ENCODE assay signal across 8 mouse cellular contexts in the genomic region with DNA sequence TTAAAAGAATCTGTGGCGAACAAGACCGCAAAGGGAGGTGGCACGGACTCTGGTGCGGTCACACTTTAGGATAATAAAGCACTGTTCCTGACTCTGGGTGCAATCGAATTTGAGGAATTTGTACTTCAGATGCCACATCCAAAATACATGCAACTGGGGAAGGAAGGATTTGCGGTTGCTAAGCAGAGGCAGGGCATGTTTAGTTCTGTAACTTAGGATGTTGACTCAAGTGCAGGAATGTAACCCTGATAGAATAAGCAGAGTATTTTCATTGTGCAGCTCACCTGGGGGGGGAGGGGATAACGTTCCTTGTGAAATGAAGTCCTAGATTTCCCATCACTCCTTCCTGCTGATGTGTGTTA. TPM values are rescaled to one million over a fixed set of nuclear protein-coding genes. Genes with fewer than 3 reads are reported as not detected.
DNase-seq lines count a peak whose midpoint lies in the region; ATAC-seq lines count a peak whose summit lies in the region.

No protein-coding gene starts in this region.

- H3K9ac ChIP-seq in heart, embryonic 16.5 days (ENCODE audit: low read length): peak overlapping the region; percentile 91
- H3K9ac ChIP-seq in hindbrain, embryonic 15.5 days: peak overlapping the region; percentile 67
- H3K9ac ChIP-seq in midbrain, embryonic 12.5 days (replicated peaks): peak overlapping the region; percentile 82

- peaks cover 36% of the 10 kb centered on the region for H3K4me1 ChIP-seq in heart, embryonic 16.5 days (ENCODE audit: control insufficient read depth, insufficient read depth, low read length)
- H3K4me1 ChIP-seq in hindbrain, embryonic 15.5 days (replicated peaks): peaks cover 45% of the 10 kb centered on the region
- H3K4me1 ChIP-seq in midbrain, embryonic 12.5 days: peaks cover 54% of the 10 kb centered on the region

- H3K27ac ChIP-seq in heart, embryonic 16.5 days (ENCODE audit: low read length): peak overlapping the region; percentile 96
- peak overlapping the region; percentile 89 for H3K27ac ChIP-seq in hindbrain, embryonic 15.5 days (replicated peaks)
- peak overlapping the region; percentile 93 for H3K27ac ChIP-seq in midbrain, embryonic 12.5 days (replicated peaks)

- intact Hi-C loops in left cerebral cortex, postnatal 4 days (cut with DNase I): no loop called here

- WGBS in heart, embryonic 16.5 days: 3% methylated on average over 7 of the region's 7 CpGs
- under 1% methylated on average over 7 of the region's 7 CpGs for WGBS in hindbrain, embryonic 15.5 days
- WGBS in midbrain, embryonic 12.5 days: 2% methylated on average over 7 of the region's 7 CpGs

- peak; percentile 3; the same call in 1 of the 2 replicates for ATAC-seq in heart, embryonic 16.5 days (replicated peaks; ENCODE audit: extremely low read depth, insufficient read depth, low FRiP score)
- no peak for ATAC-seq in hindbrain, embryonic 15.5 days (ENCODE audit: low FRiP score, low read depth)
- no peak for ATAC-seq in midbrain, embryonic 12.5 days (ENCODE audit: low FRiP score, low read depth)

- DNase-seq in heart, adult 11 months: no peak
- DNase-seq in Muller cell, postnatal 12 days (ENCODE audit: inconsistent ontology term): peak; percentile 75
- DNase-seq in layer of hippocampus, postnatal 36 days: no peak
- no peak for DNase-seq in urinary bladder, postnatal 10 days (ENCODE audit: low spot score)
- no peak for DNase-seq in left cerebral cortex, postnatal 4 days

- H3K27me3 ChIP-seq in heart, embryonic 16.5 days (ENCODE audit: control insufficient read depth, insufficient read depth, low read length): no peaks in the 10 kb centered on the region
- no peaks in the 10 kb centered on the region for H3K27me3 ChIP-seq in hindbrain, embryonic 15.5 days
- no peaks in the 10 kb centered on the region for H3K27me3 ChIP-seq in midbrain, embryonic 12.5 days

- H3K9me3 ChIP-seq in heart, embryonic 16.5 days (replicated peaks; ENCODE audit: control insufficient read depth, low read length): no peaks in the 10 kb centered on the region
- no peaks in the 10 kb centered on the region for H3K9me3 ChIP-seq in hindbrain, embryonic 15.5 days
- H3K9me3 ChIP-seq in midbrain, embryonic 12.5 days: no peaks in the 10 kb centered on the region

- peak overlapping the region; percentile 94 for H3K4me2 ChIP-seq in heart, embryonic 16.5 days (ENCODE audit: low read depth, low read length)
- H3K4me2 ChIP-seq in hindbrain, embryonic 15.5 days: peak overlapping the region; percentile 93
- H3K4me2 ChIP-seq in midbrain, embryonic 12.5 days (replicated peaks): peak overlapping the region; percentile 83

- peak overlapping the region; percentile 66 for H3K4me3 ChIP-seq in heart, embryonic 16.5 days (ENCODE audit: low read length)
- peak overlapping the region; percentile 63 for H3K4me3 ChIP-seq in hindbrain, embryonic 15.5 days
- peak overlapping the region; percentile 75 for H3K4me3 ChIP-seq in midbrain, embryonic 12.5 days

- no peaks in the 10 kb centered on the region for H3K36me3 ChIP-seq in heart, embryonic 16.5 days (ENCODE audit: control insufficient read depth, insufficient read depth)
- no peaks in the 10 kb centered on the region for H3K36me3 ChIP-seq in hindbrain, embryonic 15.5 days
- no peaks in the 10 kb centered on the region for H3K36me3 ChIP-seq in midbrain, embryonic 12.5 days

RNA-seq across cellular contexts. Expression of a gene that starts 0.4 kb away (rescaled TPM):
- polyA plus RNA-seq in heart, embryonic 16.5 days (2015; fragmentation: Nextera tagmentation; extraction: Ambion mirVana): 16.4 and 21.8 TPM in 2 replicates
- polyA plus RNA-seq in hindbrain, embryonic 15.5 days (2015; fragmentation: Nextera tagmentation; extraction: Ambion mirVana): 16.1 and 17.9 TPM in 2 replicates
- 28.3 and 39.6 TPM in 2 replicates for polyA plus RNA-seq in midbrain, embryonic 12.5 days (2016; fragmentation: Nextera tagmentation; extraction: Ambion mirVana)
- 10 to 100 TPM; 46.4 to 53.3 TPM for total RNA-seq in layer of hippocampus, postnatal 36 days (2021)
- 10 to 100 TPM; 13.4 to 13.8 TPM for total RNA-seq in left cerebral cortex, postnatal 4 days (2021)

RNA-seq across cellular contexts. Expression of a gene that starts 38.4 kb away (rescaled TPM):
- polyA plus RNA-seq in heart, embryonic 16.5 days (2015; fragmentation: Nextera tagmentation; extraction: Ambion mirVana): 35.1 and 43.0 TPM in 2 replicates
- polyA plus RNA-seq in hindbrain, embryonic 15.5 days (2015; fragmentation: Nextera tagmentation; extraction: Ambion mirVana): 84.6 and 88.5 TPM in 2 replicates
- 91.4 and 91.6 TPM in 2 replicates for polyA plus RNA-seq in midbrain, embryonic 12.5 days (2016; fragmentation: Nextera tagmentation; extraction: Ambion mirVana)
- total RNA-seq in layer of hippocampus, postnatal 36 days (2021): 10 to 100 TPM; 31.6 to 36.7 TPM
- 10 to 100 TPM; 41.2 to 41.6 TPM for total RNA-seq in left cerebral cortex, postnatal 4 days (2021)

RNA-seq across cellular contexts. Expression of a gene that starts 45.0 kb away (rescaled TPM):
- 26.0 and 30.0 TPM in 2 replicates for polyA plus RNA-seq in heart, embryonic 16.5 days (2015; fragmentation: Nextera tagmentation; extraction: Ambion mirVana)
- 36.2 and 38.4 TPM in 2 replicates for polyA plus RNA-seq in hindbrain, embryonic 15.5 days (2015; fragmentation: Nextera tagmentation; extraction: Ambion mirVana)
- polyA plus RNA-seq in midbrain, embryonic 12.5 days (2016; fragmentation: Nextera tagmentation; extraction: Ambion mirVana): 39.7 and 40.6 TPM in 2 replicates
- 10 to 100 TPM; 28.3 to 31.5 TPM for total RNA-seq in layer of hippocampus, postnatal 36 days (2021)
- total RNA-seq in left cerebral cortex, postnatal 4 days (2021): 10 to 100 TPM; 27.5 to 29.9 TPM
